In genomic region chr1:106164111-106164510, GRCm38 (mm10) we compare ENCODE assay signal across 20 mouse cellular contexts. TPM values are rescaled to one million over a fixed set of nuclear protein-coding genes. Genes with fewer than 3 reads are reported as not detected.
DNase-seq lines count a peak whose midpoint lies in the region; ATAC-seq and TF ChIP-seq lines count a peak whose summit lies in the region.
"Had no signal": no experiment of that assay in that cellular context is flagged by ENCODE, and none has a peak within 500 bp of the region (broad histone marks: within the 10 kb centered on the region; RNA-seq: fewer than 3 reads in every experiment).

No protein-coding gene starts in this region.

- no peak for ATAC-seq in midbrain, embryonic 11.5 days (ENCODE audit: low FRiP score)
- no peak for ATAC-seq in midbrain, embryonic 13.5 days
- ATAC-seq: activated CD4-positive, CD25-positive, alpha-beta regulatory T cell, adult 4 months; forebrain, embryonic 13.5 days; forebrain, embryonic 15.5 days; forebrain, postnatal 0 days; Patski had no signal

- no peak overlapping the region for H3K4me2 ChIP-seq in midbrain, embryonic 11.5 days
- no peak overlapping the region for H3K4me2 ChIP-seq in midbrain, embryonic 13.5 days (replicated peaks)
- H3K4me2 ChIP-seq: embryonic facial prominence, embryonic 12.5 days; forebrain, embryonic 13.5 days; forebrain, embryonic 15.5 days had no signal

- no peaks in the 10 kb centered on the region for H3K36me3 ChIP-seq in midbrain, embryonic 11.5 days (ENCODE audit: control insufficient read depth, insufficient read depth, low read length)
- H3K36me3 ChIP-seq in midbrain, embryonic 13.5 days: no peaks in the 10 kb centered on the region
- H3K36me3 ChIP-seq: embryonic facial prominence, embryonic 10.5 days; embryonic facial prominence, embryonic 12.5 days; forebrain, embryonic 15.5 days; G1E had no signal

- H3K27ac ChIP-seq in midbrain, embryonic 11.5 days (ENCODE audit: low read depth, low read length): no peak overlapping the region
- no peak overlapping the region for H3K27ac ChIP-seq in midbrain, embryonic 13.5 days
- no peak overlapping the region for H3K27ac ChIP-seq in layer of hippocampus, adult 2 months
- H3K27ac ChIP-seq: embryonic facial prominence, embryonic 10.5 days; embryonic facial prominence, embryonic 12.5 days; forebrain, embryonic 13.5 days; forebrain, embryonic 15.5 days had no signal

- no peaks in the 10 kb centered on the region for H3K27me3 ChIP-seq in midbrain, embryonic 11.5 days (ENCODE audit: control insufficient read depth, insufficient read depth, low read length)
- no peaks in the 10 kb centered on the region for H3K27me3 ChIP-seq in midbrain, embryonic 13.5 days
- H3K27me3 ChIP-seq: embryonic facial prominence, embryonic 12.5 days; forebrain, embryonic 13.5 days; forebrain, embryonic 15.5 days; Patski had no signal

- no peaks in the 10 kb centered on the region for H3K9me3 ChIP-seq in midbrain, embryonic 11.5 days (ENCODE audit: control insufficient read depth, low read length)
- H3K9me3 ChIP-seq in midbrain, embryonic 13.5 days: no peaks in the 10 kb centered on the region
- H3K9me3 ChIP-seq: embryonic facial prominence, embryonic 10.5 days; embryonic facial prominence, embryonic 12.5 days; forebrain, embryonic 13.5 days; forebrain, embryonic 15.5 days; G1E had no signal

- no peak for TF ChIP-seq CTCF in layer of hippocampus, adult 2 months (conservative IDR thresholded peaks at IDR 0.05)

- H3K4me3 ChIP-seq in midbrain, embryonic 11.5 days (ENCODE audit: low read depth, low read length): no peak overlapping the region
- H3K4me3 ChIP-seq in midbrain, embryonic 13.5 days (replicated peaks): no peak overlapping the region
- H3K4me3 ChIP-seq in layer of hippocampus, adult 2 months: no peak overlapping the region
- H3K4me3 ChIP-seq: embryonic facial prominence, embryonic 10.5 days; embryonic facial prominence, embryonic 12.5 days; forebrain, embryonic 13.5 days; forebrain, embryonic 15.5 days had no signal

- H3K9ac ChIP-seq in midbrain, embryonic 11.5 days (ENCODE audit: low read length): no peak overlapping the region
- H3K9ac ChIP-seq in midbrain, embryonic 13.5 days (replicated peaks): no peak overlapping the region
- H3K9ac ChIP-seq: embryonic facial prominence, embryonic 12.5 days; forebrain, embryonic 13.5 days; forebrain, embryonic 15.5 days; forebrain, postnatal 0 days had no signal

- 76% methylated on average over 3 of the region's 3 CpGs for WGBS in midbrain, embryonic 11.5 days
- WGBS in midbrain, embryonic 13.5 days: 88% methylated on average over 3 of the region's 3 CpGs

- DNase-seq in midbrain, embryonic 11.5 days (ENCODE audit: low spot score, missing footprints): peak; percentile 44
- peak; percentile 74 for DNase-seq in R1 (ENCODE audit: low read depth, low spot score)
- DNase-seq in layer of hippocampus, adult 9-11 months: no peak
- no peak for DNase-seq in layer of hippocampus, adult 2 months (ENCODE audit: low spot score in 2 of 2)
- DNase-seq: adrenal gland, adult 8-10 months; adrenal gland, postnatal 14 days; cerebellum, adult 11-12 months; cerebellum, adult 2 months; cerebellum, adult 9-10 months; cerebellum, postnatal 10 days; cerebellum, postnatal 25 days; forebrain, postnatal 0 days had no signal

- H3K4me1 ChIP-seq in midbrain, embryonic 11.5 days (ENCODE audit: control insufficient read depth, insufficient read depth, low read length): no peaks in the 10 kb centered on the region
- H3K4me1 ChIP-seq in midbrain, embryonic 13.5 days (replicated peaks): peaks cover 3% of the 10 kb centered on the region; the same call in 1 of the 2 replicates
- H3K4me1 ChIP-seq: embryonic facial prominence, embryonic 10.5 days; embryonic facial prominence, embryonic 12.5 days; forebrain, embryonic 13.5 days had no signal

RNA-seq across cellular contexts. Expression of gene Phlpp1, which starts 7.4 kb away (rescaled TPM):
- 6.2 and 6.8 TPM in 2 replicates for polyA plus RNA-seq in midbrain, embryonic 11.5 days (2014; fragmentation: Nextera tagmentation; extraction: Ambion mirVana)
- 7.2 and 8.2 TPM in 2 replicates for polyA plus RNA-seq in midbrain, embryonic 13.5 days (2015; fragmentation: Nextera tagmentation; extraction: Ambion mirVana)
- total RNA-seq in layer of hippocampus, adult 2 months (2021): 10 to 100 TPM; 82.6 to 87.3 TPM

Comparison
In these comparisons a context has a peak if more than half of its experiments do, and no peak if none do; other contexts are left out.
1. DNase-seq: peak in midbrain, embryonic 11.5 days (single experiment) and R1 (single experiment); none in layer of hippocampus, adult 9-11 months (single experiment) and layer of hippocampus, adult 2 months (0 of 2).